8 mouse cellular contexts compared by ENCODE assay signal in genomic region chr11:4118081-4118921, GRCm38 (mm10). TPM values are rescaled to one million over a fixed set of nuclear protein-coding genes. Genes with fewer than 3 reads are reported as not detected.
A peak's percentile ranks its signal among the peaks of the same experiment; 100 is the strongest.
DNase-seq lines count a peak whose midpoint lies in the region; ATAC-seq and TF ChIP-seq lines count a peak whose summit lies in the region.

No protein-coding gene starts in this region.

- intact Hi-C loops in heart, postnatal 25 days (cut with DNase I): no loop called here

- peak overlapping the region; percentile 52 for H3K4me3 ChIP-seq in forebrain, embryonic 15.5 days
- H3K4me3 ChIP-seq in lung, adult 2 months (replicated peaks; ENCODE audit: extremely low read depth, low read depth, low read length): peak overlapping the region; percentile 55

- no peak for TF ChIP-seq CTCF in lung, adult 2 months (IDR thresholded peaks at IDR 0.05; ENCODE audit: insufficient read depth, low read length)

- TF ChIP-seq POLR2A in lung, adult 2 months (IDR thresholded peaks at IDR 0.05; ENCODE audit: borderline replicate concordance, extremely low read depth, low read depth, low read length): peak; percentile 47; the same call in 1 of the 2 replicates

- H3K9ac ChIP-seq in forebrain, embryonic 15.5 days (replicated peaks): peak overlapping the region; percentile 66

- no peaks in the 10 kb centered on the region for H3K9me3 ChIP-seq in forebrain, embryonic 15.5 days

- peak; percentile 64 for DNase-seq in Muller cell, postnatal 12 days (ENCODE audit: inconsistent ontology term)
- peak; percentile 77 to 85 for DNase-seq in cerebellum, adult 18-20 months
- peak; percentile 42 for DNase-seq in heart, postnatal 25 days (ENCODE audit: low spot score)
- DNase-seq in kidney, postnatal 4 days: peak; percentile 79 to 86
- DNase-seq in lung, adult 2 months: peak; percentile 88
- DNase-seq in ovary, postnatal 36 days (ENCODE audit: low spot score): peak; percentile 69
- DNase-seq in urinary bladder, postnatal 36 days (ENCODE audit: low spot score in 2 of 2): peak; percentile 70 to 78

- peak overlapping the region; percentile 98 for H3K4me2 ChIP-seq in forebrain, embryonic 15.5 days (replicated peaks)

- WGBS in forebrain, embryonic 15.5 days: 2% methylated on average over 41 of the region's 41 CpGs
- WGBS in lung, adult 2 months: 1% methylated on average over 41 of the region's 41 CpGs

- H3K27me3 ChIP-seq in forebrain, embryonic 15.5 days: no peaks in the 10 kb centered on the region; the same call in 1 of the 2 replicates

- peaks cover 25% of the 10 kb centered on the region for H3K4me1 ChIP-seq in forebrain, embryonic 15.5 days
- H3K4me1 ChIP-seq in lung, adult 2 months (ENCODE audit: control insufficient read depth, insufficient read depth, low read length): peaks cover 1% of the 10 kb centered on the region; the same call in 1 of the 2 replicates

- H3K27ac ChIP-seq in forebrain, embryonic 15.5 days (replicated peaks): no peak overlapping the region

- no peaks in the 10 kb centered on the region for H3K36me3 ChIP-seq in forebrain, embryonic 15.5 days

- peak; percentile 63 for ATAC-seq in forebrain, embryonic 15.5 days (replicated peaks)

RNA-seq across cellular contexts. Expression of gene Sec14l2, which starts 4.9 kb away (rescaled TPM):
- 1.5 and 2.4 TPM in 2 replicates for polyA plus RNA-seq in forebrain, embryonic 15.5 days (2015; fragmentation: Nextera tagmentation; extraction: Ambion mirVana)
- 1 to 10 TPM in 1 of 2 experiments, under 1 TPM in 1; 0.73 to 1.1 TPM for total RNA-seq in heart, postnatal 25 days (2021)
- 8.2 and 10.7 TPM in 2 replicates for polyA plus RNA-seq in lung, adult 2 months (2012; rRNA removed)

RNA-seq across cellular contexts. Expression of gene Rnf215, which starts 16.7 kb away (rescaled TPM):
- polyA plus RNA-seq in forebrain, embryonic 15.5 days (2015; fragmentation: Nextera tagmentation; extraction: Ambion mirVana): 47.2 and 49.7 TPM in 2 replicates
- 10 to 100 TPM; 13.2 to 13.8 TPM for total RNA-seq in heart, postnatal 25 days (2021)
- 60.6 and 69.2 TPM in 2 replicates for polyA plus RNA-seq in lung, adult 2 months (2012; rRNA removed)

RNA-seq across cellular contexts. Expression of gene Mtfp1, which starts 23.1 kb away (rescaled TPM):
- polyA plus RNA-seq in forebrain, embryonic 15.5 days (2015; fragmentation: Nextera tagmentation; extraction: Ambion mirVana): 7.3 and 7.7 TPM in 2 replicates
- total RNA-seq in heart, postnatal 25 days (2021): 100 to 1,000 TPM; 142 to 144 TPM
- 8.9 TPM in 2 replicates for polyA plus RNA-seq in lung, adult 2 months (2012; rRNA removed)

RNA-seq across cellular contexts. Expression of gene Ccdc157, which starts 41.8 kb away (rescaled TPM):
- 6.7 and 6.9 TPM in 2 replicates for polyA plus RNA-seq in forebrain, embryonic 15.5 days (2015; fragmentation: Nextera tagmentation; extraction: Ambion mirVana)
- total RNA-seq in heart, postnatal 25 days (2021): 1 to 10 TPM; 5.0 to 5.3 TPM
- polyA plus RNA-seq in lung, adult 2 months (2012; rRNA removed): 17.6 and 19.8 TPM in 2 replicates

RNA-seq across cellular contexts. Expression of gene Sf3a1, which starts 41.8 kb away (rescaled TPM):
- polyA plus RNA-seq in forebrain, embryonic 15.5 days (2015; fragmentation: Nextera tagmentation; extraction: Ambion mirVana): 51.9 and 55.0 TPM in 2 replicates
- total RNA-seq in heart, postnatal 25 days (2021): 10 to 100 TPM; 40.0 to 43.9 TPM
- 27.0 and 28.2 TPM in 2 replicates for polyA plus RNA-seq in lung, adult 2 months (2012; rRNA removed)
